Mouse (Mus musculus): ENCODE measurements around the gene Keg1. TPM values are rescaled to one million over a fixed set of nuclear protein-coding genes. Genes with fewer than 3 reads are reported as not detected.
"Not testable (repeated sequence)": the region's sequence is repeated elsewhere in the genome, so short reads cannot be mapped to it uniquely, and the experiment has no call there.

The Keg1 gene
- not detected for total RNA-seq (2018; cell fraction: chromatin; rRNA removed)
- total RNA-seq (2018; cell fraction: cytosol; rRNA removed): not detected
- not detected for total RNA-seq (2018; cell fraction: nucleus; rRNA removed)
- polyA plus RNA-seq (2018): not detected in 3 replicates

GRCm38 (mm10) chr19:12695590-12695989 is at the start of gene Keg1:
TSS of gene Keg1 (plus strand) at chr19:12695786.
- no peak within 1 kb of the TSS for H3K4me3 ChIP-seq (ENCODE audit: inconsistent target)

GRCm38 (mm10) chr19:12649511-12649910 is 46.1 kb upstream of the Keg1 start:
- Histone ChIP-seq H3K79me2 (ENCODE audit: inconsistent target) (no peaks in the 10 kb centered on the region), H3K4me3 (ENCODE audit: inconsistent target) (no peak overlapping the region), H3K36me3 (ENCODE audit: inconsistent target) (no peaks in the 10 kb centered on the region), H3K27ac (no peak overlapping the region)

More at GRCm38 (mm10) chr19:12695590-12695989, at the start of gene Keg1:
- H3K36me3 ChIP-seq (ENCODE audit: inconsistent target): no peaks in the 10 kb centered on the region
- H3K79me2 ChIP-seq (ENCODE audit: inconsistent target): no peaks in the 10 kb centered on the region
- H3K27ac ChIP-seq: no peak within 1 kb of the TSS
- WGBS (ENCODE audit: missing documents): 88% methylated on average over 3 of the region's 3 CpGs

DNA sequence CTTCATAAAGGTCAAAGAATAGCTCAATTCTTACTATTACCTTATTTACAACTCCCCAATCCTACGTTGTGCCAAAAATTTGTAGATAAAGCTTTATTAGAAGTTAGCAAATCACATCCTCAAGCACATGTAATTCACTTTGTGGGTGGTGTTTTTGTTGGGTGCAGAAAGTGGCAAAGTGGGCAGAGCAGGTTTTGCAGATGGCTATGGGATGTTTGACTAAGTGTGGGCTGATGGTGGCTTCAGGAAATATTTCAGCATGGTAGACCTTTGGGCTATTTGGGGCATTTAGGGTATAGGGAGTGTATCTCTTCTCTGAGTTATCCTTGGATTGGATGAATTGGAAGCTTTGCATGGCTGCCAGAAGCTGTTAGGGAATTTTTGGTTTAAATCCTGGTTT is 29.4 kb upstream of the Keg1 start:
- Histone ChIP-seq H3K27ac (no peak overlapping the region), H3K36me3 (ENCODE audit: inconsistent target) (no peaks in the 10 kb centered on the region), H3K4me3 (ENCODE audit: inconsistent target) (no peak overlapping the region), H3K79me2 (ENCODE audit: inconsistent target) (no peaks in the 10 kb centered on the region)
- WGBS (ENCODE audit: missing documents): 100% methylated on average over 1 of the region's 1 CpGs

GRCm38 (mm10) chr19:12668601-12669000 is 27.0 kb upstream of the Keg1 start:
- not testable (repeated sequence) for H3K27ac ChIP-seq; H3K4me3 ChIP-seq (ENCODE audit: inconsistent target); H3K36me3 ChIP-seq (ENCODE audit: inconsistent target); H3K79me2 ChIP-seq (ENCODE audit: inconsistent target)
- 91% methylated on average over 3 of the region's 3 CpGs for WGBS (ENCODE audit: missing documents)

DNA sequence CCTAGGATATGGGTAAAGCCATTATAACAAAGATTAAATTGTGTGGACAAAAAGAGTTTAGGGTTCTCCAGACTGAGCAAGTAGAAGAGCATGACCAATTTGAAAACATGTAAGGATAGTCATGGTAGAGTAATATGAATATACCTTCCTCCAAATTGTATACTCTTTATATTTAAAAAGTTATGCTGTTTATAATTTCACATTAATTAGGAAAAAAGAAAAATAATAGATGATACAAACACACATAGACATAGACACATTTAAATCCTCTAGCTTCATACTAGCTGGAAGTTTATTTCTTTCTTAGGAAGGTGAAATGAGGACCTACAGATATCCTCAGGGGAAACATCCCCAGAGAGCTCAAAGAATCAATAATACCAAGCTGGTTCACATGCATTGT is 25.4 kb upstream of the Keg1 start, which contains the start of gene Olfr1442:
Gene Olfr1442, plus strand, starts transcription at position 301 of the 400 bp plus-strand sequence.
- no peaks in the 10 kb centered on the region for H3K36me3 ChIP-seq (ENCODE audit: inconsistent target)
- no peaks in the 10 kb centered on the region for H3K79me2 ChIP-seq (ENCODE audit: inconsistent target)
- no peak within 1 kb of the TSS for H3K4me3 ChIP-seq (ENCODE audit: inconsistent target)
- no peak within 1 kb of the TSS for H3K27ac ChIP-seq

DNA sequence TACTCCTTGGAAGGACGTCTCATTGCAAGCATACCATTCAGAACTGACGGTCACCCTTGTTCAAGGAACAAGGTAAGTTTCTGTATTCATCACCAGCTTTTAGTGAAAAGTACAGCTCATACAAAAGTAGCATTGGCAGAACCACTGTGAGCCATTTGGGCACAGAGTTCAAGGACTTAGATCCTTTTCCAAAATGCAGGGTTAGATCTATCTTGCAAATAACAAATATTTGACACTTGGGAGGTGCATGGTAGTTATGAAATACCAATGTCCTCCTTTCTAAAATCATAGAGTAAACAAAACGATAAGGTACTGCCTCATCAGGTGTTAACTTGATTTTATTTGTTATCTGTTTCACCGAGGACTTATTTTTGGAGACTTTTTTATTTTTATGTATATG is 24.5 kb upstream of the Keg1 start:
- WGBS (ENCODE audit: missing documents): 85% methylated on average over 4 of the region's 4 CpGs
- H3K27ac ChIP-seq: no peak overlapping the region
- H3K79me2 ChIP-seq (ENCODE audit: inconsistent target): no peaks in the 10 kb centered on the region
- no peaks in the 10 kb centered on the region for H3K36me3 ChIP-seq (ENCODE audit: inconsistent target)
- H3K4me3 ChIP-seq (ENCODE audit: inconsistent target): no peak overlapping the region

DNA sequence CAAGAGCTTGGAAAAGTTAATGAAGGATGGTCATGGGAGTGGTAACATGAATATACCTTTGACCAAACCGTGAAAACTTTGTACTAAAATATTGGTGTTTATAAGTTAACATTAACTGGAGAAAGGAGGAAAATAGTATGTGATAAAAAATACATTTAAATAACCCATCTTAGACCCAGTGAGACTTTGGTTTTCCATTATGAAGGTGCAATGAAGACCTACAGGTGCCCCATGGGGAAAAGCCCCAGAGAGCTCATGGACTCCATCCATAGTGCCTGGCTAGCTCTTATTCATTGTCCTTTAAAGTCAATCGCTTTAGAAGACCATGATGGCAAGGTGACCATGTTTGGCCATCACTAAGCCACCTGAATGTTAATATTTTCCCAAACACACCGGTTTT is 17.8 kb upstream of the Keg1 start, which contains the start of gene Olfr1443:
Gene Olfr1443, plus strand, starts transcription at position 301 of the 400 bp plus-strand sequence.
- Histone ChIP-seq H3K27ac (no peak within 1 kb of the TSS), H3K36me3 (ENCODE audit: inconsistent target) (no peaks in the 10 kb centered on the region), H3K4me3 (ENCODE audit: inconsistent target) (no peak within 1 kb of the TSS), H3K79me2 (ENCODE audit: inconsistent target) (no peaks in the 10 kb centered on the region)
- WGBS (ENCODE audit: missing documents): 73% methylated on average over 3 of the region's 3 CpGs

DNA sequence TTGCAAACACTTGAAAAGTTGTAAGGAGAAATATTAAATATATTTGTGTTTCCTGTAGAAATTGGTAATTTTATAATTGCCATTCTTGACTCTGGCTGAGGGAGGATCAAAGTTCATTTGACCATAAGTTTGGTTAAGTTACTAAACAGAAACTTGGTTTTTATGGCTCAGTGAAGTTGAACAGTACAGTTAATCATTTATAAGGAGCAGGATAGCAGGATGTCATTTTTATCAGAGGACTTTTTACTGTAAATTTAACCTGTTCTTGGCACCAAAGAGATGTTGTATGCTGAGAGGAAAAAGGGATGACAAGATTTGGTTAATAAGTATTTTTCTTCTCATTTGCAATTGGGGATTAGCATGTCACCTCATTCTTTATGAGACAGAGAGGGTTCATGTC is 10.9 kb upstream of the Keg1 start:
- Histone ChIP-seq H3K4me3 (ENCODE audit: inconsistent target) (no peak overlapping the region), H3K36me3 (ENCODE audit: inconsistent target) (no peaks in the 10 kb centered on the region), H3K79me2 (ENCODE audit: inconsistent target) (no peaks in the 10 kb centered on the region), H3K27ac (no peak overlapping the region)

GRCm38 (mm10) chr19:12685231-12685630 is 10.4 kb upstream of the Keg1 start:
- H3K36me3 ChIP-seq (ENCODE audit: inconsistent target): no peaks in the 10 kb centered on the region
- H3K4me3 ChIP-seq (ENCODE audit: inconsistent target): no peak overlapping the region
- H3K27ac ChIP-seq: no peak overlapping the region
- no peaks in the 10 kb centered on the region for H3K79me2 ChIP-seq (ENCODE audit: inconsistent target)

DNA sequence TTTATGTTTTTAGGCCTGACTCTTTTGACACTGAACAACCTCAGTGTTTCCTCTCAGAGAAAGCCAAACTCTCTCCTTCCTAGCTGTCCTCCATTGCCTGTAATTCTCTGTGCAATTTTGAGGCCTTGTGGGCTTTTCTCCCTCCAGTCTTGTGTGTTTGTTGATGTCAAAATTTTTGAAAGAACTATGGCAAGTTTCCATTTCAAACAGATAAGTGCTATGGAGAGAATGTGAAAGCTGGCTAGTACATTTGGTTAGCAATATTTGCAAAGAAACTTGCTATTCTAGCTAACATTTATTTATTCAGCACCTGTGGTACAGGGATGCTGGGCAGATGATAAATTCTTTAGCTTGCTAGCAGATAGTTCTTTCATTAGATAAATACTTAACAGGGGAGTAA is 635 bp downstream of the Keg1 start:
- no peaks in the 10 kb centered on the region for H3K79me2 ChIP-seq (ENCODE audit: inconsistent target)
- H3K4me3 ChIP-seq (ENCODE audit: inconsistent target): no peak overlapping the region
- H3K36me3 ChIP-seq (ENCODE audit: inconsistent target): no peaks in the 10 kb centered on the region
- no peak overlapping the region for H3K27ac ChIP-seq

- H3K4me3 ChIP-seq (ENCODE audit: inconsistent target): no peak overlapping the region
- WGBS (ENCODE audit: missing documents): 89% methylated on average over 1 of the region's 2 CpGs
- no peak overlapping the region for H3K27ac ChIP-seq
- no peaks in the 10 kb centered on the region for H3K79me2 ChIP-seq (ENCODE audit: inconsistent target)
- no peaks in the 10 kb centered on the region for H3K36me3 ChIP-seq (ENCODE audit: inconsistent target)
These were observed 12.9 kb downstream of the Keg1 start for GRCm38 (mm10) chr19:12708458-12708857.

DNA sequence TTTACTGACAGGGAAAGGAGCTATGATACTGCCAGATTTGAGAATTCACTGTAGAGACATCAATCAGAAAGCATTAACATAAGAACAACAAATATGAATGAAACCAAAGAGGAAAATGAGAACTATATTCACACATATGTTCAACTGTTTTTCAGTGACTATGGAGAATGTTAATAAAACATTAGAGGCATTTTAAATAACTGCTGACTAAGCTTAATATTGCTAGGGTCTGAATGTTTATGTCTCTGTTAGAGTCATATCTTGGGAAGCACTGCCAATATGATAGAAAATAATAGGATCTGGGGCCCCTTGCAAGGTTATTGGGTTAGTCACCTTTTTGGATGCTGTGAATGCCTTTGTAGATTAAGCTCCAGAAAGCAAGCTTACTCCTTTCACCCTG is 13.4 kb downstream of the Keg1 start:
- Histone ChIP-seq H3K4me3 (ENCODE audit: inconsistent target) (no peak overlapping the region), H3K27ac (no peak overlapping the region), H3K36me3 (ENCODE audit: inconsistent target) (no peaks in the 10 kb centered on the region), H3K79me2 (ENCODE audit: inconsistent target) (no peaks in the 10 kb centered on the region)

GRCm38 (mm10) chr19:12719189-12719588 is 23.6 kb downstream of the Keg1 start:
- Histone ChIP-seq H3K36me3 (ENCODE audit: inconsistent target) (no peaks in the 10 kb centered on the region), H3K4me3 (ENCODE audit: inconsistent target) (no peak overlapping the region), H3K27ac (no peak overlapping the region), H3K79me2 (ENCODE audit: inconsistent target) (no peaks in the 10 kb centered on the region)
- 82% methylated on average over 6 of the region's 6 CpGs for WGBS (ENCODE audit: missing documents)

DNA sequence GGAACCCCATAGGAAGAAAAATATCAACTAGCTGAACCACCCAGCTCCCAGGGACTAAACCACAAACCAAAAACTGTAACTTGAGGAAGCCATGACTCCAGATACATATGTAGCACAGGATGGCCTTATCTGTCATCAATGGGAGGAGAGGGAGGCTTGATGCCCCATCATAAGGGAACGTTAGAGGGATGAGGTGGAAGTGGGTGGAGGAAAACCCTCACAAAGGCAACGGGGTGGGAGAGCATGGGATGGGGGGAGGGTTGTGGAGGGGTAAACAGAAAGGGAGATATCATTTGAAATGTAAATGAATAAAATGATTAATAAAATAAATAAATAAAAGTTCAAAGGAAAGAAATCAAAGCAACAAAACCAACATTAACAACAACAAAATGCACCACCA is 24.9 kb downstream of the Keg1 start:
- Histone ChIP-seq H3K4me3 (ENCODE audit: inconsistent target) (no peak overlapping the region), H3K27ac (no peak overlapping the region), H3K36me3 (ENCODE audit: inconsistent target) (no peaks in the 10 kb centered on the region), H3K79me2 (ENCODE audit: inconsistent target) (no peaks in the 10 kb centered on the region)
- 49% methylated on average over 2 of the region's 2 CpGs for WGBS (ENCODE audit: missing documents)

GRCm38 (mm10) chr19:12720919-12721318 is 25.3 kb downstream of the Keg1 start:
- H3K36me3 ChIP-seq (ENCODE audit: inconsistent target); H3K79me2 ChIP-seq (ENCODE audit: inconsistent target); H3K27ac ChIP-seq; H3K4me3 ChIP-seq (ENCODE audit: inconsistent target): not testable (repeated sequence)
- WGBS (ENCODE audit: missing documents): 94% methylated on average over 3 of the region's 5 CpGs

GRCm38 (mm10) chr19:12721596-12721995 is 26.0 kb downstream of the Keg1 start:
- H3K79me2 ChIP-seq (ENCODE audit: inconsistent target); H3K27ac ChIP-seq; H3K4me3 ChIP-seq (ENCODE audit: inconsistent target); H3K36me3 ChIP-seq (ENCODE audit: inconsistent target): not testable (repeated sequence)
- 90% methylated on average over 6 of the region's 7 CpGs for WGBS (ENCODE audit: missing documents)

Measured in macrophage (primary cell).